Mouse (Mus musculus) MEL (cell line): Measurements from ENCODE around the gene Tm4sf4. TPM values are rescaled to one million over a fixed set of nuclear protein-coding genes. Genes with fewer than 3 reads are reported as not detected.

Experiments
- DNase-seq: peaks from one replicate; pipeline ENCODE4 v3.0.0; 2011; ENCODE audit warnings: low read depth, low spot score
- H3K27ac ChIP-seq: 2 replicates; pipeline ENCODE4 v1.5.1; 2012; ENCODE audit warnings: low read depth, mild to moderate bottlenecking, control low read depth, low read length, moderate library complexity; ENCODE audit not compliant: control insufficient read depth
- H3K27me3 ChIP-seq, 2 experiments: fragments of 150-350 bp in 1 of 2; sonication (generic) in 1 of 2; 2 replicates each; pipeline ENCODE4 v1.6.1; 2012; ENCODE audit warnings: low read length in 2 of 2, mild to moderate bottlenecking in 2 of 2, improper control_type of control experiment in 1 of 2, moderate library complexity in 1 of 2; ENCODE audit not compliant: insufficient read depth in 2 of 2, control insufficient read depth in 1 of 2
- H3K36me3 ChIP-seq, 2 experiments: 2 replicates each; pipeline ENCODE4 v1.6.1; 2012 to 2014; ENCODE audit warnings: low read length in 2 of 2, improper control_type of control experiment in 1 of 2, inconsistent platforms in 1 of 2, mild to moderate bottlenecking in 1 of 2; ENCODE audit not compliant: insufficient read depth in 2 of 2, control insufficient read depth in 1 of 2
- H3K4me1 ChIP-seq, 2 experiments: fragments of 150-350 bp in 1 of 2; sonication (generic) in 1 of 2; 2 replicates each; pipeline ENCODE4 v1.6.1; 2012; ENCODE audit warnings: low read length in 2 of 2, improper control_type of control experiment in 1 of 2, mild to moderate bottlenecking in 1 of 2; ENCODE audit not compliant: insufficient read depth in 2 of 2, control insufficient read depth in 1 of 2
- H3K4me3 ChIP-seq, 2 experiments: fragments of 150-350 bp in 1 of 2; sonication (generic) in 1 of 2; 2 replicates each; pipeline ENCODE4 v1.5.1; 2012; ENCODE audit warnings: low read depth in 2 of 2, low read length in 2 of 2, mild to moderate bottlenecking in 2 of 2, moderate library complexity in 2 of 2, control low read depth in 1 of 2, improper control_type of control experiment in 1 of 2; ENCODE audit not compliant: control insufficient read depth in 1 of 2, insufficient read depth in 1 of 2
- H3K79me2 ChIP-seq: 2 replicates; pipeline ENCODE4 v1.6.1; 2012; ENCODE audit warnings: mild to moderate bottlenecking, low read length, moderate library complexity; ENCODE audit not compliant: control insufficient read depth, poor library complexity, insufficient read depth
- H3K9ac ChIP-seq: 2 replicates; pipeline ENCODE4 v1.6.1; 2012; ENCODE audit warnings: low read depth, mild to moderate bottlenecking, control low read depth, low read length, moderate library complexity; ENCODE audit not compliant: control insufficient read depth, poor library complexity, severe bottlenecking
- H3K9me3 ChIP-seq: fragments of 150-350 bp; sonication (generic); replicated peaks from 2 replicates; pipeline ENCODE4 v1.6.1; 2012; ENCODE audit warnings: mild to moderate bottlenecking, low read length, improper control_type of control experiment, moderate library complexity; ENCODE audit not compliant: insufficient read depth
- CHD1 ChIP-seq: IDR thresholded peaks from 2 replicates; pipeline ENCODE4 v1.6.1; 2012; ENCODE audit warnings: low read depth, mild to moderate bottlenecking, inconsistent platforms, low read length, improper control_type of control experiment
- CHD2 ChIP-seq: IDR thresholded peaks from 2 replicates; pipeline ENCODE4 v1.6.1; 2011; ENCODE audit warnings: low read length, improper control_type of control experiment
- CTCF ChIP-seq, 3 experiments: IDR thresholded peaks in 2 of 3; conservative IDR thresholded peaks in 1 of 3; 2 replicates each; pipeline ENCODE4 v1.5.1; 2011 to 2012; ENCODE audit warnings: low read length in 3 of 3, low read depth in 2 of 3, mild to moderate bottlenecking in 2 of 3, improper control_type of control experiment in 1 of 3, inconsistent platforms in 1 of 3, mixed read lengths in 1 of 3, moderate library complexity in 1 of 3; ENCODE audit not compliant: control insufficient read depth in 1 of 3, insufficient read depth in 1 of 3, poor library complexity in 1 of 3, severe bottlenecking in 1 of 3
- ELF1 ChIP-seq: IDR thresholded peaks from 2 replicates; pipeline ENCODE4 v1.6.1; 2014; ENCODE audit warnings: low read depth, mild to moderate bottlenecking, inconsistent platforms, low read length, improper control_type of control experiment, moderate library complexity
- EP300 ChIP-seq, 2 experiments: IDR thresholded peaks; 2 replicates each; pipeline ENCODE4 v1.6.1; 2011; ENCODE audit warnings: improper control_type of control experiment in 2 of 2, low read length in 2 of 2, low read depth in 1 of 2, mild to moderate bottlenecking in 1 of 2
- ETS1 ChIP-seq: IDR thresholded peaks from 2 replicates; pipeline ENCODE4 v1.6.1; 2012; ENCODE audit warnings: low read depth, mild to moderate bottlenecking, inconsistent platforms, low read length, improper control_type of control experiment, moderate library complexity
- GATA1 ChIP-seq: IDR thresholded peaks from 2 replicates; pipeline ENCODE4 v1.6.1; 2011; ENCODE audit warnings: low read depth, low read length, improper control_type of control experiment
- HCFC1 ChIP-seq: IDR thresholded peaks from 2 replicates; pipeline ENCODE4 v1.6.1; 2012; ENCODE audit warnings: low read depth, mild to moderate bottlenecking, inconsistent platforms, low read length, improper control_type of control experiment, moderate library complexity
- JUND ChIP-seq: IDR thresholded peaks from 2 replicates; pipeline ENCODE4 v1.6.1; 2011; ENCODE audit warnings: low read depth, mild to moderate bottlenecking, improper control_type of control experiment, low read length
- MAFK ChIP-seq: IDR thresholded peaks from 2 replicates; pipeline ENCODE4 v1.6.1; 2011; ENCODE audit warnings: low read depth, mild to moderate bottlenecking, low read length, improper control_type of control experiment, borderline replicate concordance
- MAX ChIP-seq: IDR thresholded peaks from 2 replicates; pipeline ENCODE4 v1.6.1; 2011; ENCODE audit warnings: low read length, improper control_type of control experiment
- MAZ ChIP-seq: IDR thresholded peaks from 2 replicates; pipeline ENCODE4 v1.6.1; 2012; ENCODE audit warnings: low read depth, mild to moderate bottlenecking, inconsistent platforms, low read length, improper control_type of control experiment
- MXI1 ChIP-seq: IDR thresholded peaks from 2 replicates; pipeline ENCODE4 v1.6.1; 2011; ENCODE audit warnings: mild to moderate bottlenecking, low read depth, low read length, improper control_type of control experiment
- MYB ChIP-seq: IDR thresholded peaks from 2 replicates; pipeline ENCODE4 v1.6.1; 2011; ENCODE audit warnings: mild to moderate bottlenecking, low read depth, low read length, improper control_type of control experiment
- MYC ChIP-seq: IDR thresholded peaks from 2 replicates; pipeline ENCODE4 v1.6.1; 2011; ENCODE audit warnings: low read depth, mild to moderate bottlenecking, low read length, improper control_type of control experiment, moderate library complexity
- NELFE ChIP-seq: IDR thresholded peaks from 2 replicates; pipeline ENCODE4 v1.6.1; 2011; ENCODE audit warnings: low read depth, low read length, improper control_type of control experiment
- NRF1 ChIP-seq: IDR thresholded peaks from 2 replicates; pipeline ENCODE4 v1.6.1; 2014; ENCODE audit warnings: low read depth, mild to moderate bottlenecking, inconsistent platforms, low read length, improper control_type of control experiment, moderate library complexity; ENCODE audit not compliant: poor library complexity, insufficient read depth, severe bottlenecking
- POLR2A ChIP-seq, 2 experiments: IDR thresholded peaks; 2 replicates each; pipeline ENCODE4 v1.6.1; 2011 to 2012; ENCODE audit warnings: low read length in 2 of 2, mild to moderate bottlenecking in 2 of 2, control low read depth in 1 of 2, improper control_type of control experiment in 1 of 2, low read depth in 1 of 2, moderate library complexity in 1 of 2; ENCODE audit not compliant: control insufficient read depth in 1 of 2, insufficient read depth in 1 of 2, poor library complexity in 1 of 2
- POLR2AphosphoS5 ChIP-seq: IDR thresholded peaks from 2 replicates; pipeline ENCODE4 v1.6.1; 2012; ENCODE audit warnings: low read depth, borderline replicate concordance, mild to moderate bottlenecking, inconsistent platforms, low read length, moderate library complexity, mixed read lengths
- SMC3 ChIP-seq: IDR thresholded peaks from 2 replicates; pipeline ENCODE4 v1.6.1; 2011; ENCODE audit warnings: low read depth, low read length, improper control_type of control experiment
- TAL1 ChIP-seq: IDR thresholded peaks from 2 replicates; pipeline ENCODE4 v1.6.1; 2012; ENCODE audit warnings: mild to moderate bottlenecking, inconsistent platforms, low read length, moderate library complexity, mixed read lengths
- UBTF ChIP-seq: IDR thresholded peaks from 2 replicates; pipeline ENCODE4 v1.6.1; 2012; ENCODE audit warnings: low read depth, mild to moderate bottlenecking, inconsistent platforms, low read length, improper control_type of control experiment, moderate library complexity, borderline replicate concordance; ENCODE audit not compliant: insufficient read depth
- USF1 ChIP-seq: IDR thresholded peaks from 2 replicates; pipeline ENCODE4 v1.6.1; 2014; ENCODE audit warnings: low read depth, mild to moderate bottlenecking, inconsistent platforms, low read length, improper control_type of control experiment, moderate library complexity
- USF2 ChIP-seq, 2 experiments: IDR thresholded peaks; 2 replicates each; pipeline ENCODE4 v1.6.1; 2011 to 2012; ENCODE audit warnings: improper control_type of control experiment in 2 of 2, low read length in 2 of 2, borderline replicate concordance in 1 of 2, inconsistent platforms in 1 of 2, low read depth in 1 of 2, mild to moderate bottlenecking in 1 of 2; ENCODE audit not compliant: insufficient read depth in 1 of 2
- ZC3H11A ChIP-seq: IDR thresholded peaks from 2 replicates; pipeline ENCODE4 v1.6.1; 2012; ENCODE audit warnings: low read depth, mild to moderate bottlenecking, inconsistent platforms, low read length, improper control_type of control experiment
- ZKSCAN1 ChIP-seq: IDR thresholded peaks from 2 replicates; pipeline ENCODE4 v1.6.1; 2012; ENCODE audit warnings: low read depth, mild to moderate bottlenecking, inconsistent platforms, low read length, improper control_type of control experiment, moderate library complexity
- polyA plus RNA-seq, 2 experiments: library from polyadenylated mRNA; stranded (reverse) in 1 of 2; unstranded in 1 of 2; fragments of >175 nt in 1 of 2; fragments of >200 nt in 1 of 2; gene quantifications; 2 replicates each; pipeline versions ENCODE4 v1.2.1 to v1.2.4; 2012; ENCODE audit warnings: low replicate concordance in 2 of 2, low read depth in 1 of 2; ENCODE audit not compliant: insufficient read length in 2 of 2, insufficient read depth in 1 of 2, missing spikeins in 1 of 2
- total RNA-seq: library from RNA; depleted of rRNA; stranded (reverse); fragments of 300-350 nt; gene quantifications from 2 replicates; pipeline ENCODE4 v1.2.3, GENCODE M21; 2012

Gene Tm4sf4
- total and polyA plus RNA-seq, 3 experiments, result not detected

DNA sequence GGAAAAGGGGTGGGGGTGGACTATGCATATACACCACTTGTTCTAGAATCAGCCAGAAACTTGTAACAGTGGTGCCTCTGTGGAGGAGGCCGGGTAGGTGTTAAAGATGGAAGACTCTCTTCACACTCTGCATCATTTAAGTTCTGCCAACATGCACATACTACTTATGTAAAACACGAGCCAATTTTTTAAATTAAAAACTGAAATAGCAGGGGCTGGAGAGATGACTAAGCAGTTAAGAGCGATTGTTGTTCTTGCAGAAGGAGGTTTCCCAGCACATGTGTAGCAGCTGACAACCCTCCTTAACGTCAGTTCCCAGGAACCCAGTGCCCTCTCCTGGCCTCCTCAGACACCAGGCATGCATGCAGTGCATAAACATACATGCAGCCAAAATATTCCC lies 55.5 kb downstream of the Tm4sf4 start:
- no peaks in the 10 kb centered on the region for H3K79me2 ChIP-seq
- no peak overlapping the region for H3K27ac ChIP-seq
- no peak overlapping the region for H3K4me3 ChIP-seq
- TF ChIP-seq NELFE (no peak), GATA1 (no peak), POLR2AphosphoS5 (no peak), ETS1 (no peak), SMC3 (no peak), MYB (no peak), ZKSCAN1 (no peak), MAX (no peak), JUND (no peak), MXI1 (no peak), MAZ (no peak), NRF1 (no peak), MYC (no peak), TAL1 (no peak), USF1 (no peak), MAFK (no peak), ELF1 (no peak), UBTF (no peak), CHD2 (no peak), USF2 (IDR thresholded peaks at IDR 0.05; ENCODE audit: borderline replicate concordance in 1 of 2, insufficient read depth in 1 of 2, low read depth in 1 of 2, low read length in 2 of 2) (no peak)
- H3K36me3 ChIP-seq, result no peaks in the 10 kb centered on the region
- no peaks in the 10 kb centered on the region for H3K9me3 ChIP-seq
- no peaks in the 10 kb centered on the region for H3K4me1 ChIP-seq
- H3K9ac ChIP-seq, result no peak overlapping the region
- H3K27me3 ChIP-seq, result no peaks in the 10 kb centered on the region
- no peak for DNase-seq

DNA sequence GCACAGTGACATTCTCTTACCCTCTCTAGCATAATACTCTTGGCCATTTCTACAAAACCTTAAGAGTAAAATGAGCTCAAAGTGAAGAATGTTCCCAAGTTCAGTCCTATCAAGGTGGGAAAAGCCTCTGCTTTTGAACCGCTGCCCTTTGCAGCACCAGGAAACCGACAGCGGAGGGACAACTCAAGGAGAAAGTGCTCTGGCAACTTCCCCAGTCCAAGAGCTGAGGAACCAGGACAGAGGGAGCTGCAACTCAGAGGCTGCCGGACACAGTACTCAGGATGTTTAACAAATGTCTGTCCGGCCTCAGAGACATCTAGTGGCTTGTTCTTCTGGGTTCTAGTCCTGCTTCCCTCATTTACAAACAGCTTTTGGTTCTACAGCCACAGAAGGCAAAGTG lies 56.9 kb downstream of the Tm4sf4 start:
- no peaks in the 10 kb centered on the region for H3K79me2 ChIP-seq
- no peaks in the 10 kb centered on the region for H3K27me3 ChIP-seq
- no peaks in the 10 kb centered on the region for H3K4me1 ChIP-seq
- no peaks in the 10 kb centered on the region for H3K36me3 ChIP-seq
- DNase-seq, result no peak
- no peak overlapping the region for H3K9ac ChIP-seq
- TF ChIP-seq EP300 (IDR thresholded peaks at IDR 0.05; ENCODE audit: low read depth in 1 of 2, low read length in 2 of 2) (no peak), CHD2 (no peak), USF1 (no peak), CHD1 (no peak), USF2 (IDR thresholded peaks at IDR 0.05; ENCODE audit: borderline replicate concordance in 1 of 2, insufficient read depth in 1 of 2, low read depth in 1 of 2, low read length in 2 of 2) (no peak), NELFE (no peak), MAX (no peak), ZC3H11A (no peak), CTCF (IDR thresholded peaks at IDR 0.05 in 2 of 3, conservative IDR thresholded peaks at IDR 0.05 in 1 of 3; ENCODE audit: control insufficient read depth in 1 of 3, insufficient read depth in 1 of 3, low read depth in 2 of 3, low read length in 3 of 3, poor library complexity in 1 of 3, severe bottlenecking in 1 of 3) (no peak), POLR2A (IDR thresholded peaks at IDR 0.05; ENCODE audit: control insufficient read depth in 1 of 2, insufficient read depth in 1 of 2, low read depth in 1 of 2, low read length in 2 of 2, poor library complexity in 1 of 2) (no peak), ELF1 (no peak), MYB (no peak), JUND (no peak), ETS1 (no peak), HCFC1 (no peak), SMC3 (no peak)
- TF ChIP-seq, all 39 proteins: peak for 0
- Histone ChIP-seq H3K9me3 (no peaks in the 10 kb centered on the region), H3K27ac (no peak overlapping the region), H3K4me3 (no peak overlapping the region)
